Mouse (Mus musculus) liver, postnatal 0 days (tissue): ENCODE measurements at regions not wholly inside any gene's neighbourhood (a gene's known extent, or its start where the extent isn't known, plus 50 kb on each side); places are given as distances from the start of the nearest gene placed in this dataset.

Experiments used
- ATAC-seq: fragments of 200-750 bp; cut with Nextera tagmentation; 2 replicates; pipeline ENCODE4 v1.8.0; 2017; ENCODE audit warnings: mild to moderate bottlenecking, moderate library complexity
- DNase-seq: peaks from one replicate; pipeline ENCODE4 v3.0.0-alpha.2; 2016
- H3K27ac ChIP-seq: fragments of 300-500 bp; sonication (generic); 2 replicates; pipeline ENCODE4 v1.5.1; 2014; ENCODE audit warnings: antibody characterized with exemption, moderate library complexity, mild to moderate bottlenecking, low read depth
- H3K27me3 ChIP-seq: fragments of 300-500 bp; sonication (generic); 2 replicates; pipeline ENCODE4 v1.6.1; 2014; ENCODE audit warnings: low read length, control low read depth, mixed read lengths; ENCODE audit not compliant: insufficient read depth
- H3K36me3 ChIP-seq: fragments of 300-500 bp; sonication (generic); replicated peaks from 2 replicates; pipeline ENCODE4 v1.6.1; 2014; ENCODE audit warnings: mild to moderate bottlenecking, control low read depth, low read length, moderate library complexity, mixed read lengths; ENCODE audit not compliant: insufficient read depth
- H3K4me1 ChIP-seq: fragments of 300-500 bp; sonication (generic); 2 replicates; pipeline ENCODE4 v1.6.1; 2014; ENCODE audit warnings: antibody characterized with exemption, mild to moderate bottlenecking, control low read depth; ENCODE audit not compliant: insufficient read depth
- H3K4me2 ChIP-seq: fragments of 300-500 bp; sonication (generic); 2 replicates; pipeline ENCODE4 v1.6.1; 2014; ENCODE audit warnings: low read depth, mild to moderate bottlenecking, low read length, moderate library complexity, mixed read lengths
- H3K4me3 ChIP-seq: fragments of 300-500 bp; sonication (generic); 2 replicates; pipeline ENCODE4 v1.5.1; 2014; ENCODE audit warnings: low read depth, low read length
- H3K9ac ChIP-seq: fragments of 300-500 bp; sonication (generic); replicated peaks from 2 replicates; pipeline ENCODE4 v1.6.1; 2014; ENCODE audit warnings: mild to moderate bottlenecking, moderate library complexity
- H3K9me3 ChIP-seq: fragments of 300-500 bp; sonication (generic); 2 replicates; pipeline ENCODE4 v1.6.1; 2016; ENCODE audit warnings: mild to moderate bottlenecking, control low read depth, low read length, mixed read lengths
- CTCF ChIP-seq: sonication (generic); IDR thresholded peaks from 2 replicates; pipeline ENCODE4 v1.5.1; 2016; ENCODE audit warnings: antibody characterized with exemption, low read depth
- EP300 ChIP-seq: IDR thresholded peaks from 2 replicates; pipeline ENCODE4 v1.6.1; 2016; ENCODE audit warnings: antibody characterized with exemption, low read depth, mild to moderate bottlenecking
- WGBS: fragments of 180-500 bp; shearing (Covaris S2); extraction: QIAGEN DNeasy Blood & Tissue Kit; methylation state at CpG from one replicate; pipeline ENCODE4 v1.1.7; 2014; ENCODE audit not compliant: insufficient replicate concordance; 5-methylcytosine and 5-hydroxymethylcytosine counted together

GRCm38 (mm10) chr4:131397161-131397560, 440.9 kb downstream of the Ptpru start:
- Histone ChIP-seq H3K27ac (no peak overlapping the region), H3K9me3 (no peaks in the 10 kb centered on the region), H3K4me3 (no peak overlapping the region), H3K36me3 (no peaks in the 10 kb centered on the region), H3K4me2 (no peak overlapping the region), H3K4me1 (no peaks in the 10 kb centered on the region), H3K27me3 (no peaks in the 10 kb centered on the region), H3K9ac (no peak overlapping the region)
- 80% methylated on average over 10 of the region's 10 CpGs for WGBS
- DNase-seq (no peak), ATAC-seq (no peak)
- TF ChIP-seq EP300 (no peak), CTCF (no peak)

GRCm38 (mm10) chr4:131400756-131401155, 437.3 kb downstream of the Ptpru start:
- H3K4me2 ChIP-seq, result no peak overlapping the region
- H3K9me3 ChIP-seq, result no peaks in the 10 kb centered on the region
- H3K36me3 ChIP-seq, result no peaks in the 10 kb centered on the region
- H3K9ac ChIP-seq, result no peak overlapping the region
- H3K4me3 ChIP-seq, result no peak overlapping the region
- WGBS, result 20% methylated on average over 11 of the region's 11 CpGs
- ATAC-seq, result no peak
- peak; percentile 54 for DNase-seq
- no peaks in the 10 kb centered on the region for H3K4me1 ChIP-seq
- no peak overlapping the region for H3K27ac ChIP-seq
- H3K27me3 ChIP-seq, result no peaks in the 10 kb centered on the region
- peak; percentile 66 for TF ChIP-seq CTCF
- no peak for TF ChIP-seq EP300

GRCm38 (mm10) chr4:131401255-131401654, 436.8 kb downstream of the Ptpru start:
- WGBS, result 76% methylated on average over 6 of the region's 6 CpGs
- Histone ChIP-seq H3K27me3 (no peaks in the 10 kb centered on the region), H3K27ac (no peak overlapping the region), H3K36me3 (no peaks in the 10 kb centered on the region), H3K4me3 (no peak overlapping the region), H3K4me2 (no peak overlapping the region), H3K9ac (no peak overlapping the region), H3K9me3 (no peaks in the 10 kb centered on the region), H3K4me1 (no peaks in the 10 kb centered on the region)
- ATAC-seq, result no peak
- DNase-seq, result no peak
- no peak for TF ChIP-seq EP300
- TF ChIP-seq CTCF, result no peak

GRCm38 (mm10) chr4:131405376-131406017, 432.6 kb downstream of the Ptpru start:
- Histone ChIP-seq H3K36me3 (no peaks in the 10 kb centered on the region), H3K9ac (no peak overlapping the region), H3K4me3 (no peak overlapping the region), H3K4me2 (no peak overlapping the region), H3K4me1 (no peaks in the 10 kb centered on the region), H3K27me3 (no peaks in the 10 kb centered on the region), H3K9me3 (no peaks in the 10 kb centered on the region), H3K27ac (no peak overlapping the region)
- DNase-seq (no peak), ATAC-seq (no peak)
- 69% methylated on average over 12 of the region's 12 CpGs for WGBS
- TF ChIP-seq CTCF (no peak), EP300 (no peak)

- ATAC-seq (no peak), DNase-seq (no peak)
- WGBS, result 46% methylated on average over 3 of the region's 3 CpGs
- Histone ChIP-seq H3K4me3 (no peak overlapping the region), H3K4me1 (no peaks in the 10 kb centered on the region), H3K9me3 (no peaks in the 10 kb centered on the region), H3K27ac (no peak overlapping the region), H3K27me3 (no peaks in the 10 kb centered on the region), H3K9ac (no peak overlapping the region), H3K4me2 (no peak overlapping the region), H3K36me3 (no peaks in the 10 kb centered on the region)
- TF ChIP-seq EP300, result no peak
- no peak for TF ChIP-seq CTCF
Observed at GRCm38 (mm10) chr4:131407464-131407863, 430.6 kb downstream of the Ptpru start.

- H3K9me3 ChIP-seq, result no peaks in the 10 kb centered on the region
- H3K4me1 ChIP-seq, result no peaks in the 10 kb centered on the region
- 76% methylated on average over 1 of the region's 1 CpGs for WGBS
- no peak overlapping the region for H3K9ac ChIP-seq
- TF ChIP-seq CTCF (no peak), EP300 (no peak)
- ATAC-seq (no peak), DNase-seq (no peak)
- no peak overlapping the region for H3K4me2 ChIP-seq
- no peak overlapping the region for H3K4me3 ChIP-seq
- no peaks in the 10 kb centered on the region for H3K36me3 ChIP-seq
- no peak overlapping the region for H3K27ac ChIP-seq
- no peaks in the 10 kb centered on the region for H3K27me3 ChIP-seq
Observed at GRCm38 (mm10) chr4:131408644-131409043, 429.4 kb downstream of the Ptpru start.
